Mouse (Mus musculus): ENCODE data around the gene Pigv.

GRCm38 (mm10) chr4:133690252-133690651, 17.8 kb upstream of the Pigv start:
- TF ChIP-seq CTCF (IDR thresholded peaks at IDR 0.05; ENCODE audit: low read depth, low read length) (no peak), GATA1 (IDR thresholded peaks at IDR 0.05; ENCODE audit: borderline replicate concordance, low read length) (no peak), GATA2 (IDR thresholded peaks at IDR 0.05; ENCODE audit: borderline replicate concordance, low read depth, low read length) (no peak)

All from G1E (cell line).